Mouse (Mus musculus): ENCODE results near the gene Rilp. TPM values are rescaled to one million over a fixed set of nuclear protein-coding genes. Genes with fewer than 3 reads are reported as not detected.

Gene Rilp
- 42.3 and 47.1 TPM in 2 replicates for polyA plus RNA-seq (2012; ENCODE audit: insufficient read depth, insufficient read length, missing spikeins)

DNA sequence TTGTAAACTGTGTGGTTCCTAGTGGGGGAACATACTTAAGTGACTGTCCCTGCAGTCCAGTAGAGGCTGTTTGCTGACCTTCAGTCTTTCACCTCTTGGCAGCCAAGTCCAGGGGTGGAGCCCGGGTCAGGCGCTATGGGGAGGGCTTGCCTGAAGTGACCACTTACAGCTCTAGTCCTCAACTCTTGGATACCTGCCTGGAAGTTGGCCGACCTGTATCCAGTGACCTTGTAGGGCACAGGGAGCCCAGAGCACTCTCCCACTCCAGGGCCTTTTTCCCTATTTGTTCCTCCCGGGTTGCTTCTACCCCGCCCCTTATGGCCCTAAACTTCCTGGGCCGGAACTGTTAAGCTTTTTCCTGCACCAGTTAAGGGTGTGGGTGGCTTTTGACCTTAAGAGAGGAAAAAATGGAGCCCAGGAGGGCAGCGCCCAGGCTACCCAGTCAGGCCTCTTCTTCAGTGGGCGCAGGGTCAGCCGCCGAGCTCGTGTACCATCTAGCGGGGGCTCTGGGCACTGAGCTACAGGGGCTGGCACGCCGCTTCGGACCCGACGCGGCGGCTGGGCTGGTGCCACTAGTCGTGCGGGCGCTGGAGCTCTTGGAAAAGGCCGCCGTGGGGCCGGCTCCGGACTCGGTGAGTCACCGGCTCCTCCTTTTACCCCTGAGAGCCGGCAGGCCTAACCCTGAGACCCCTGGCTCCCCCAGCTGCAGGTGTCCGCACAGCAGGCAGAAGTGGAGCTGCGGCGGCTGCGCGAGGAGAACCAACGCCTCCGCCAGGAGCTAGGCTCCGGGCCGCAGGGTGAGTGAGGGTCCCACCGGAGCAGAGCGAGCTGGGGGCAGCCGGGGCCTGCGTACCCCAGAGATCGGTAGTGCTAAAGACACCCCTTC, at the start of gene Rilp:
Rilp (plus strand) TSS at position 354 of the 886 bp plus-strand sequence.
- Histone ChIP-seq H3K4me3 (ENCODE audit: insufficient read depth, low read depth, low read length) (peak within 1 kb of the TSS; percentile 90), H3K4me1 (ENCODE audit: control insufficient read depth, insufficient read depth, insufficient read length, low read length) (peaks cover 12% of the 10 kb centered on the region), H3K27ac (replicated peaks; ENCODE audit: low read depth, low read length) (peak within 1 kb of the TSS; percentile 98)

DNA sequence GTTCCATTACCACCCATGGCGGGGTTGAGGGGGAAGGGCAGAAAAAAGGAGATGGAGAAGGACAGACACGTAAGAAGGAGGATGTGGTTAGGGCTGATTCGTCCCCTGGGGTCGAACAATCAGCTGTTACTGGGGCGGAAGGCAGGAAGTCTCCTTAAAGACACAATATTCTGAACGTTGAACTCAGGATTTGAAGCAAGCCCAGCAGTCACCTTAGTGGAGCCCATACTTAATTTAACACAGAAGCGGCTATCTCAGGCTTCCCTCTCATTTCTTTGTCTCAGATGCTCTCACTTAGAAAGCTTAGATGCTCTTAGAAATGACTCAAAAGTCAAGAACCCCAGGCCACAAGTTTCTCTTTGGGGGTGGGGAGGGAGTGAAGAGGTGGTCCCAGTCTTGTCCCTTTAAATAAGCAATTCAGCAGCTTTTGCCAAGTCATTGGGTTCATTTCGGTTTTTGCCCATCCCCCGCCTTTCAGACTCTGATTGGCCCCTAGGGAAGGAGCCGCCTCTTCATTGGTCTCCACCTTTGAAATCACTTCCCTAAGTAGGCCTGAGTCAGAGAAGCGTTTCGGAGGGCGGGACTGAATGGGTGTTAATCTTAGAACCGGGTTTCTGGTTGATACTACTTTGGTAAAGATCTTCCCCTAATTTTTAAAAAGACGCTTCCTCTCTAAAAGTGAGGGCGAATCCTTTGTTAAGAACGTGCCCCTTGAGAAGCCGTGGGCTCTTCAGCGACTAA, 49.6 kb upstream of the Rilp start:
- Histone ChIP-seq H3K4me3 (ENCODE audit: insufficient read depth, low read depth, low read length) (peak overlapping the region; percentile 56), H3K27ac (replicated peaks; ENCODE audit: low read depth, low read length) (peak overlapping the region; percentile 99), H3K4me1 (ENCODE audit: control insufficient read depth, insufficient read depth, insufficient read length, low read length) (peaks cover 15% of the 10 kb centered on the region)

DNA sequence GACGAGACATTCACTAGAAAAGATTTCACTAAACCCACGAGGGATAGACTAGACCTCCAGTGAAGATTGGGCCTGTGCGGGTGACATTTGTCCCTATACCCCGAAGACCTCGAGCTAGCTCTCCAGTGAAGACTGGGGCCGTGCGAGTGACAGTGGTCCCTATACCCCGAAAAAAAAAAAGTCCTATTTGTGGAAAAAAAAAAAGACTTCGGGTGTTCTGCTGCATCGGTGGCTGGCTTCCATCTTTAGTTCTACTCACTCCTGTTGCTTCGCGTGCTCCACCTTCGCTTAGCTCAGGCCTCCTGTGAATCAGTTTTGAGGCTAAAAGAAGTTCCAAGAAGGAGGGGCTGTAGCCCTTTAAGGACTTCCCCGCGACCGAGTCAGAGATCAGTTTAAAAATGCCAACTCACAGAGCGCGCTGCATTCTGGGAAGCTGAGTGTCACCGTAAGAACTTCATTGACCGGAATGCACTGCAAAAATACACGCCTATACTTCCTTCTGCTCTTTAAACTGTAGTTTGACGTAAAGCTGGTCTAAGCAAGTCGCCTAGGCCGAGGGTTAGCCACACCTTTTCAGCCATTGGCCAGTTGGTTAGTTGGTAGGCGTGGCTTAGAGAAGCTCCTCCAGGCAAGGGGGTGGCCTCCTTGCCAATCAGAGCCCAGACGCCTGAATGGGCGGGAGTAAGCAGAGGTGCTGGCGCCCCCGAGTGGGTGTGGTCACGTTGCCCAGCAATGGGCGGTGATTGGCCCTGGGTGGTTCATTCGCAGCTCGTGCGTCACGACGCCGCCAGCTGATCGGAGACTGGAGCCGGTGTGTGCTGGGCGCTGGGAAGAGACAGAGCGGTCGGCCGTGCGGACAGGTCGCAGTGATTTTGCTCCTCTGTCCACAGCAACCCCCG, 48.8 kb upstream of the Rilp start, which contains the start of gene Tlcd2:
Tlcd2 (plus strand) TSS at position 872 of the 899 bp plus-strand sequence.
- Histone ChIP-seq H3K4me1 (ENCODE audit: control insufficient read depth, insufficient read depth, insufficient read length, low read length) (peaks cover 15% of the 10 kb centered on the region), H3K27ac (replicated peaks; ENCODE audit: low read depth, low read length) (peak within 1 kb of the TSS; percentile 99), H3K4me3 (ENCODE audit: insufficient read depth, low read depth, low read length) (peak within 1 kb of the TSS; percentile 70)

DNA sequence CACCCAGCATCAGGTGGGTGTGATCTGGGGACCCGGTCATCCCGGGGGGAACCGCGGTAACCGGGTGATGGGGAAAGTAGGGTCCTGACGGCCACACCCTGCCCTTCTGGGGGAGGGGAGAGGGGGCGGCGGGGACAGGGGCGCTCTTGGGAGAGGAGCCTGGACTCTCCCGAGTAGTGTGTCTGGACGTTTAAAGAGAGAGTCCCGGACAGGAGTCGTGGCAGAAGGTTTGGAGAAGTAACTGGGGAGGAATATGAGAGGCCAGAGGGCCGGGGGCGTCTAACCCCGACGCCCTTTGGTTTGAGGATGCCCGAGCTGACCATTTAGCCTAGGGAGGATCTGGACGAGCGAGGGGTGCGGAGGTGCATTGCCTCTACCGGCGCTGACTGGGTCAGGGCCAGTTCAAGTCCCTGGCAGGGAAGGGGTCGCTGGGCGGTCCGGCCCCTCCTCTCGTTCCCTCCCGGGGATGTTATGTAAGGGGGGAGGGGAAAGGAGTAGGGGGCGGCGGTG, 48.1 kb upstream of the Rilp start:
- Histone ChIP-seq H3K4me3 (ENCODE audit: insufficient read depth, low read depth, low read length) (peak overlapping the region; percentile 70), H3K27ac (replicated peaks; ENCODE audit: low read depth, low read length) (peak overlapping the region; percentile 96), H3K4me1 (ENCODE audit: control insufficient read depth, insufficient read depth, insufficient read length, low read length) (peaks cover 15% of the 10 kb centered on the region)

DNA sequence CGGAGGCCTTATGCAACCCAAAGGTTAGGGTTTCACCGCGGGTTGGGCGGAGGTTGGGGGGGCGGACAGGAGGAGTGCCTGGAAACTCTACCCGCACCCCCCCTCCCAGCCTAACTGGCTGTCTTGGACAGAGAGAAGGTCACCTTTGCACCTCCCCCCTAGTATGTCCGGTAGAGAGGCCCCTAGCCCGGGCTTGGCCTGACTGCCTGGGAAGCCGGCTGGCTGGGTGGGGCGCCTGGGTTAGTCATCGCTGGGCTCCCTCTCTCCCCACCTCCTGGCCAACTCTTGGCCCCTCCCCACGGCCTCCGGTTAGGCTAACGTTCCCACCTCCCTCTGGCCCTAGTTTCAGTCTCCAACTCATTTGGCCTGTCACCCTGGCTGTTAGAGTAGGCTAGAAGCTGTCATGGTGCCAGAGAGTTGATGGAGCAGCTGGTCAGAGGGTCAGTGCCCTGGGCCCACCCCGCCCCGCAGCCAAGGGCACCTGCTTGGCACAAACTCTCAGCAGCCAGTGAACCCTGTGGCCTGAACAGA, 47.6 kb upstream of the Rilp start:
- peak overlapping the region; percentile 70 for H3K4me3 ChIP-seq (ENCODE audit: insufficient read depth, low read depth, low read length)
- H3K4me1 ChIP-seq (ENCODE audit: control insufficient read depth, insufficient read depth, insufficient read length, low read length) = peaks cover 15% of the 10 kb centered on the region
- H3K27ac ChIP-seq (replicated peaks; ENCODE audit: low read depth, low read length) = peak overlapping the region; percentile 96

DNA sequence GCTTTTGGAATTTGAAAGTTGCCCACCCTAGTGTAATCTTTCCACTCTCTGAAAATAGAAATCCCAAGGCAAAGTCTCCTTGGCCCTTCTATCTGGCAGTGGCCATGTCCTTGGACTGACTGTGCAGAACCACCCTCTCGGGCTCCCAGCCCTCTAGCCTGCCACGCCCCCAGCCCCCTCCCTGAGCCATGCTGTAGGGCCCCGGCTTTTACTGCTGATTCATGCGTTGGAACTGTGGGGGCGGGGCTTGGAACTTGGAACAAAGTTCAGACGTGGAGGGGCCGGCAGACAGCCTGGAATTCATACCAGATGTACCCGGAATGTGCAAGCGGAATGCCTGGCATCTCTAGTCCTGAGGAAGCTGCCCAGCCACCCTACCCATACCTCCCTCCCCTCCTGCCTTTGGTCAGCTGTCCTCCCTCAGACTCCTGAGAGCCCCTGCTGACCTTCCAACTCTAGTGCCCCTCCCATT, 47.0 kb upstream of the Rilp start:
- Histone ChIP-seq H3K27ac (replicated peaks; ENCODE audit: low read depth, low read length) (peak overlapping the region; percentile 96), H3K4me3 (ENCODE audit: insufficient read depth, low read depth, low read length) (peak overlapping the region; percentile 70), H3K4me1 (ENCODE audit: control insufficient read depth, insufficient read depth, insufficient read length, low read length) (peaks cover 18% of the 10 kb centered on the region)

DNA sequence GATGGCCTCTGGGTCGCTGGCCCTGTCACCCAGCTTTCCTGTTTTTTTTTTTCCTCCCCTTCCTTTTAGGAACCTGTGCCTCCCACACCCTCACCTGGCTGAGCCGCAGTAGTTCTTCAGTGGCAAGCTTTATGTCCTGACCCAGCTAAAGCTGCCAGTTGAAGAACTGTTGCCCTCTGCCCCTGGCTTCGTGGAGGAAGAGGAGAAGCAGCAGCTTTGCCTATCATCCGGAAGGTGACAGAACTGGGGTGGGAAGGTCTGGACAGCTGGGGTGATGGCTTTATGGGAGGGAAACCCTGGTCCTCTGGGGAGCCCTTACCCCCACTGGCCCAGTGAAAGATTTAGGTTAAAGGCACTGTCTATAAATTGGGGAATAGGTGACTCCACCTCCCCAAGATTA, 46.3 kb upstream of the Rilp start:
- H3K27ac ChIP-seq (replicated peaks; ENCODE audit: low read depth, low read length) = peak overlapping the region; percentile 74
- peak overlapping the region; percentile 70 for H3K4me3 ChIP-seq (ENCODE audit: insufficient read depth, low read depth, low read length)
- peaks cover 16% of the 10 kb centered on the region for H3K4me1 ChIP-seq (ENCODE audit: control insufficient read depth, insufficient read depth, insufficient read length, low read length)

DNA sequence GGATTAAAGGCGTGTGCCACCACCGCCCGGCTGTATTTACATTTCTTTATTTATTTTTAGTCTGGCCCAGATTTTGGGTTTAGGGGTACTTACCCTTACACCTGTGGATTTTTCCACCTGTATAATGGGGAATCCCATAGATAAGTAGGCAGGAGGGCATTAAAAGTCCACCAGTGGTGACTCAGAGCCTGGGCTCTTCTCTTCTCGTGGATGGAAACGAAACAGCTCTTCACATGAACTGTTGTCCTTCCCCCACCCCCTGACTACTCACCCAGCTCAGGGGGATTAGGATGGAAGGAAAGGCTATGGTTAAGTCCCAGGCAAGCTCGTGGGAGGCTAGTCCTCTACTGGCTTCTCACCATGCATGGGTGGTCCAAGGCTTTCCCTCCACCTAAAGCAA, 45.5 kb upstream of the Rilp start:
- H3K27ac ChIP-seq (replicated peaks; ENCODE audit: low read depth, low read length) = no peak overlapping the region
- H3K4me1 ChIP-seq (ENCODE audit: control insufficient read depth, insufficient read depth, insufficient read length, low read length) = peaks cover 10% of the 10 kb centered on the region
- no peak overlapping the region for H3K4me3 ChIP-seq (ENCODE audit: insufficient read depth, low read depth, low read length)

DNA sequence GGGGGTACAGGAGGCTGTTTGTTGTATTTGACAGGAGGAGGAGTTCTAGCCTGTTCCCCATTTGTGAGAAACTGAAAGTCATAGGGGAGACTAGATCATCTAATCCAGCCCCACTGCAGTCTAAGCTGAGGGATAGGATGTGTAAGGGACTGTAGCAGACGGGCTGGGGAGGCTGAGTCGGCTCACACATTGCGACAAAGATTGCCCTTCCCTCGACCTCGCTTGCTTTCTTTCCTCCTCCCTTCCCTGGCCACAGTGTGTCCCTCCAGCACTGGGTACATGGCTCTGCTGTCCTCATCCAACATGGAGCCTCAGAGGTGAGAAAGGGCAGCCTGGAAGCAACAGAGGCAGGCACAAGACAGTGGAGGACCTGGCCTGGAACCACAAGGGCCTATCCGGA, 44.8 kb upstream of the Rilp start:
- Histone ChIP-seq H3K4me1 (ENCODE audit: control insufficient read depth, insufficient read depth, insufficient read length, low read length) (peaks cover 4% of the 10 kb centered on the region; the same call in 1 of the 2 replicates), H3K27ac (replicated peaks; ENCODE audit: low read depth, low read length) (peak overlapping the region; percentile 32; the same call in 1 of the 2 replicates), H3K4me3 (ENCODE audit: insufficient read depth, low read depth, low read length) (no peak overlapping the region; the same call in 1 of the 2 replicates)

DNA sequence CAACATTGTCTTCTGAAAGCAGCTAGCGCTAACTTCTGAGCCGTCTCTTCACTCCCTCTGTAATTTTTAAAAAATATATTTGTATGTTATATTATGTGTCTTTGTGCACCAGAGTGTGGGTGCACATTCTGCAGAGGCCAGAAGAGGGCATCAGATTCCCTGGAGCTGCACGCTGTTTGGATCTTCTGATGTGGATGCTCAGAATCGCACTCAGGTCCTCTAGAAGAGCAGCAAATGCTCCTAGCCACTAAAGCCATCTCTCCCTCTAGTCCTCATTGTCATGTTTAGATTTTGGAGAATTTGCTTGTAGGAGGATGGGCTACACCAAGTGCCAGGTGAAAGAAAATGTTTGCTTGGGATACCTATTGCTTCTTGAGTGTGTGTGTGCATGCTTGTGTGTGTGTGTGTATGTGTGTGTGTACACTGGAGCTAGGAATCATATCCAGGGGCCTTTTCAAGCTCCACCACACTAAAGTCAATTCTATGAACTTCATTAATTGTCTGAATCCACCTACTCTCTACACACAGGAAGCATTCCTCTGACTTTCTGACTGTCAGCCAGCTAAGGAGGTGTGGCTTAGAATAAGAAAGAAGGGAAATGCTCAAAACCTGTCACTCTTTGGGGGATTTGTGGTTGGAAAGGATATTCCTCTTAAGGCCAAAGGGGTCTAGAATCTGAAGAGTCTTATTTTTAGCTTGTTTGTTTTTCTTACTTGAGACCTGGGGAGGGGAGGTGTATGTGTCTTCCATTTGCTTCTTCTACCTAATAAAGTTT, 43.0 kb upstream of the Rilp start:
- no peak overlapping the region for H3K4me3 ChIP-seq (ENCODE audit: insufficient read depth, low read depth, low read length)
- H3K27ac ChIP-seq (replicated peaks; ENCODE audit: low read depth, low read length) = no peak overlapping the region
- 0 out of 2 replicates have a peak, but pooled peaks cover 4% of the 10 kb centered on the region for H3K4me1 ChIP-seq (ENCODE audit: control insufficient read depth, insufficient read depth, insufficient read length, low read length)

DNA sequence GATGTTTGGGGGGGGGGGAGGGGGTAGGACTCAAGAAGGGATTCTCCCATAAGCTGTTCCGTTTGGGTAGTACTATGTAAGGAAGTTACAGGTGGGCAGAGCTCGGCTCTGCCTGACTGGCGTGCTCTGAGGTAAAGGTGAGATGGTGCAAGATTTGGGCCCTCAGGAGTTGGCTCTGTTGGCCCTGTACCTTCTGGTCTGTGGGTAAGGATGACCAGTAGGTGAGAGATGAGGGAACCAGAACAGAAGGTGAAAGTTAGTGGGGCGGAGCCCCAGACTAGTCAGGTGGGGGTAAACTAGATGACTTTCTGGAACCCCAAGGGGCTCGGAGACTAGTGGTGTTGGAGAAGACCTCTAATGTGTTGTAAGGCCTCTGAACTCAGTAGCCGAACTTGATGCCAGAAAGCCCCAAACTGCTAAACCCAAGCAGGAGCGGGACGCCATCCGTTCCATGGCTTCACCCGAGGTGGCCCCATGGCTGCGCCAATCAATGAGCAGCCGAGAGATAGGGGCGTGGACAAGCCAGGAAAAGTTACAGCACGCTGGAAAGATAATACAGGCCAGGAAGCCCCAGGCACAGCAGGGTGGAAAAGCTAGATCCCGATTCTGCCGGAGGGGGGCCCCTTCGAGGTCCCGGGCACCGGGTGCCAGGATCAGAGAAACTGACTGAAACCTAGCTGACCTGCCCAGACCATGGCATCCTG, 42.2 kb upstream of the Rilp start:
- Histone ChIP-seq H3K27ac (replicated peaks; ENCODE audit: low read depth, low read length) (no peak overlapping the region), H3K4me3 (ENCODE audit: insufficient read depth, low read depth, low read length) (peak overlapping the region; percentile 48), H3K4me1 (ENCODE audit: control insufficient read depth, insufficient read depth, insufficient read length, low read length) (0 out of 2 replicates have a peak, but pooled peaks cover 4% of the 10 kb centered on the region)

DNA sequence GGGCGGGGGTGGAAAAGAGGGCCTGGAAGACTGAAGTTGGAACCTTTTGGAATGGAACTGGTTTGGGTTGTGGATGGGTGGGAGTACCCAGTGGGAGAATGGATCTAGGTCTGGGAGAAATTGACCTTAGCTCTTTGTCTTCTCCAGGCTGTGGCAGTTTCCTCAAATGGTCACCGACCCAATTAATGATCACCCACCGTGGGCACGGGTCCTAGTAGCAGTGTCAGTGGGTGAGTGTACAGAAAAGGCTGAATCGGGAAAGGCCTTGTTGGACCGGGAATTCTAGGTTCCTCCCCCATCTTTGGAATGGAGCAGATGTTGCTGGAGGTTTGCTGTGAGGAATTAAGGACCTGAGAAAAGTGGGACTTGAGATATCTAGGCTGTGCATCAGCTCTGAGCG, 41.5 kb upstream of the Rilp start:
- H3K4me1 ChIP-seq (ENCODE audit: control insufficient read depth, insufficient read depth, insufficient read length, low read length) = 0 out of 2 replicates have a peak, but pooled peaks cover 4% of the 10 kb centered on the region
- H3K4me3 ChIP-seq (ENCODE audit: insufficient read depth, low read depth, low read length) = peak overlapping the region; percentile 48
- H3K27ac ChIP-seq (replicated peaks; ENCODE audit: low read depth, low read length) = no peak overlapping the region

DNA sequence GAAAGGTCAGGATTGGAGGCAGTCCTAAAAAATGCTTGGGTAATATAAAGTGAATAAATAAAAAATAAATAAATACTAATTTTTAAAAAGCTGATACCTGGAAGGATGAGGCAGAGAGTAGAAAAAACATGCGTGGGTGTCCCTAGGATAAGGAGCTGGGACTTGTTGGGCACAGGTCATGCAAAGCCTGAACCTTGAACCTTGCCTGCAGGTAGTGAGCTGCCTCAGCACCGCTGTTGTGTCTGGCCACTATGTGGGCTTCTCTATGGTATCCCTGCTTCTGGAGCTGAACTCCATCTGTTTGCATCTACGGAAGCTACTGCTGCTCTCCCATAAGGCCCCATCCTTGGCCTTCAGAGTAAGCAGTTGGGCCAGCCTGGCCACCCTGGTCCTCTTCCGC, 40.6 kb upstream of the Rilp start:
- no peak overlapping the region for H3K27ac ChIP-seq (replicated peaks; ENCODE audit: low read depth, low read length)
- no peak overlapping the region for H3K4me3 ChIP-seq (ENCODE audit: insufficient read depth, low read depth, low read length)
- 0 out of 2 replicates have a peak, but pooled peaks cover 4% of the 10 kb centered on the region for H3K4me1 ChIP-seq (ENCODE audit: control insufficient read depth, insufficient read depth, insufficient read length, low read length)

Data from brown adipose tissue, adult 24 weeks (tissue).